Mouse (Mus musculus): ENCODE measurements at regions not wholly inside any gene's neighbourhood (a gene's known extent, or its start where the extent isn't known, plus 50 kb on each side); places are given as distances from the start of the nearest gene placed in this dataset.

- in situ Hi-C loops (cut with MboI, MseI) = no loop called here
These were observed 87.9 kb upstream of the Itprid2 start for GRCm38 (mm10) chr2:79547284-79547683.

GRCm38 (mm10) chr2:79548039-79548600 is 87.0 kb upstream of the Itprid2 start:
- in situ Hi-C loops (cut with MboI, MseI) = no loop called here

- in situ Hi-C loops (cut with MboI, MseI) = no loop called here
These were observed 85.4 kb upstream of the Itprid2 start for GRCm38 (mm10) chr2:79549781-79550180.

GRCm38 (mm10) chr2:79550432-79550831 is 84.7 kb upstream of the Itprid2 start:
- in situ Hi-C loops (cut with MboI, MseI) = no loop called here

- in situ Hi-C loops (cut with MboI, MseI) = no loop called here
These were observed 82.7 kb upstream of the Itprid2 start for GRCm38 (mm10) chr2:79552481-79552880.

GRCm38 (mm10) chr2:79555395-79555794 is 79.8 kb upstream of the Itprid2 start:
- in situ Hi-C loops (cut with MboI, MseI) = no loop called here

- in situ Hi-C loops (cut with MboI, MseI) = no loop called here
These were observed 77.8 kb upstream of the Itprid2 start for GRCm38 (mm10) chr2:79557361-79557760.

GRCm38 (mm10) chr2:79566280-79566933 is 68.7 kb upstream of the Itprid2 start:
- in situ Hi-C loops (cut with MboI, MseI) = no loop called here

GRCm38 (mm10) chr2:79567413-79567934 is 67.7 kb upstream of the Itprid2 start:
- in situ Hi-C loops (cut with MboI, MseI) = no loop called here

- in situ Hi-C loops (cut with MboI, MseI) = no loop called here
These were observed 65.5 kb upstream of the Itprid2 start for GRCm38 (mm10) chr2:79569663-79570062.

- in situ Hi-C loops (cut with MboI, MseI) = no loop called here
These were observed 63.2 kb upstream of the Itprid2 start for GRCm38 (mm10) chr2:79571910-79572309.

- in situ Hi-C loops (cut with MboI, MseI) = no loop called here
These were observed 60.1 kb upstream of the Itprid2 start for GRCm38 (mm10) chr2:79575074-79575473.

- in situ Hi-C loops (cut with MboI, MseI) = no loop called here
These were observed 50.0 kb upstream of the Itprid2 start for GRCm38 (mm10) chr2:79585022-79585774.

All from regulatory T cell (primary cell).